Mouse (Mus musculus) erythroid progenitor cell, adult 5-6 weeks (primary cell): Measurements from ENCODE around the gene Olfr305. TPM values are rescaled to one million over a fixed set of nuclear protein-coding genes. Genes with fewer than 3 reads are reported as not detected.
"Not testable (repeated sequence)": the region's sequence is repeated elsewhere in the genome, so short reads cannot be mapped to it uniquely, and the experiment has no call there.

Source experiments
- ATAC-seq: replicated peaks from 2 replicates; pipeline ENCODE4 v1.8.0; 2016; ENCODE audit warnings: moderate number of reproducible peaks, mild to moderate bottlenecking, moderate TSS enrichment, inconsistent platforms; ENCODE audit not compliant: poor library complexity, low FRiP score, severe bottlenecking
- total RNA-seq, 2 experiments: library from RNA; stranded (forward) in 1 of 2; stranded (reverse) in 1 of 2; fragments of 150-400 nt in 1 of 2; fragments of 186-747, 209-891 nt in 1 of 2; gene quantifications; 2 replicates each; pipeline versions ENCODE4 v1.2.3 to v1.2.4; 2015 to 2017; ENCODE audit warnings: low replicate concordance in 2 of 2

Gene Olfr305
- not detected in 2 replicates for total RNA-seq (2015; ENCODE audit: low replicate concordance)
- not detected in 2 replicates for total RNA-seq (2017; ENCODE audit: low replicate concordance)

- no peak for ATAC-seq
Observed at GRCm38 (mm10) chr7:86366828-86367227, at the start of gene Olfr305. Gene Olfr305, minus strand, starts transcription at chr7:86366928.

DNA sequence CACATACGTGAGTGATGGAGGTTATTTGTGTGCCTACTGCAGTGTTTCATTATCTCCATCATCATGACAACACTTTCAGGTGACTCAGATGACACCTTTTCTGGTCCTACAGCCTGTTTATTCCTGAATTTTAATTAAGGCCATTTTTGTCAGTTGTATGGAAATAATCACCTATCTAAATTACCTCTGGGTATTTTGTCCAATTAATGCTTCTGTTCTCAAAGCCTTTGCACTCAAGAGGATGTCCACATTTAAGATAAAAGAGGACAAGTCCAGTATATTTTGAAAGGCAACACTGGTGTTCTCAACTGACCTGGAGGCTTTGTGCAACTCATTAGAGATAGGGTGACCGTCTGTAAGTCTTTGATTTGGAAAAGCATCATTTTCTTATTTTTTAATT, 36.8 kb upstream of the Olfr305 start, which contains the start of gene Olfr301:
Gene Olfr301, plus strand, starts transcription at position 301 of the 400 bp plus-strand sequence.
- no peak for ATAC-seq

DNA sequence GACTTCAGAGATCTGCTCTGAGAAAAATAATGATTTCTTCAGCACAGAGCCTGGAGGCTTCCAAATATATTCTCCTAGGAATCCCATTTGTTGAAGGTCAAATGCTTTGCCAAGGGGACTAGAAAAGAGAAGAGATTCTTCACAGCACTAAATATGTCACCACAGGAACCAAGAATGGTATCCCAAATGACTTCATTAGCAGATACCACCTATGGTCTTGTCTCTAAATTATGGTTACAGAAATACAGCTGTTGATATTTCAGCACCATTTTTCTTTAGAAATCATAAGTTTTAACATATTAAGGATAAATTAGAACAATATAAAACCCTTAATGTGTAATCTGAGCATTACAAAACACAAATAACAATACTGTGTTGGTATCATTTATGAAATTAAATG, 31.0 kb upstream of the Olfr305 start, which contains the start of gene Olfr303:
Gene Olfr303, minus strand, starts transcription at position 101 of the 400 bp plus-strand sequence.
- ATAC-seq, result no peak

DNA sequence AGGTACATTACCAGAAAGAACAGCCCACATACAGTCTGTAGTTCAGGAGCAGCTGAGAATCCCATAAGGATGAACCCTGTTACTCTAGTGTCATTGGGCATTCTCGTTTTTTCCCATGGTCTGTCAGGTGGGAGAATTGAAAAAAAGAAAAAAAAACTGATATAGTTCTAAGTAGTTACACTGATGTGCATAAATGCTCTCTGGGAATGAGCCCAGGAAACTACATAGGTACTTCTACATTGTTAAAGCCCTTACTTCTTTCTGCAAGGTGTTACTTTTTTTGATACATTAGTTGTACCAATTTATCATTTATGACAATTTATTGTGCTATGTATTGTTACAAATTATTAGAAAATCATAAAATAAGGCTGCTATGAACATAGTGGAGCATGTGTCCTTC, 19.8 kb upstream of the Olfr305 start, which contains the start of gene Olfr304:
Gene Olfr304, minus strand, starts transcription at position 101 of the 400 bp plus-strand sequence.
- no peak for ATAC-seq

DNA sequence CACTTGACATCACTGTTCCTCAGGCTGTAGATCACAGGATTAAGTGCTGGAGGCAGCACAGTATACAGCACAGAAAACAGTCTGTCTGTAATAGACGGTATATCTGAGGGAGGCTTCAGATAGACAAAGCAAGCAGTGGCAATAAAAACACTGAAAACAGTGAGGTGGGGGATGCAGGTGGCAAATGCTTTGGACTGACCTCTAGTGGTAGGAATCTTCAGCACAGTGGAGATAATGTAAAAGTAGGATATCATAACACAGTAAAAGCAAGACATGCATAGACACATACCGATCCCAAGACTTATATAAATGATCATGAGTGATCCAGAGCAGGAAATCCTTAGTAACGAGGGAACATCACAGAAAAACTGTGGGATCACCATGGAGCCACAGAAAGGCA, 19.0 kb upstream of the Olfr305 start:
- ATAC-seq, result no peak

DNA sequence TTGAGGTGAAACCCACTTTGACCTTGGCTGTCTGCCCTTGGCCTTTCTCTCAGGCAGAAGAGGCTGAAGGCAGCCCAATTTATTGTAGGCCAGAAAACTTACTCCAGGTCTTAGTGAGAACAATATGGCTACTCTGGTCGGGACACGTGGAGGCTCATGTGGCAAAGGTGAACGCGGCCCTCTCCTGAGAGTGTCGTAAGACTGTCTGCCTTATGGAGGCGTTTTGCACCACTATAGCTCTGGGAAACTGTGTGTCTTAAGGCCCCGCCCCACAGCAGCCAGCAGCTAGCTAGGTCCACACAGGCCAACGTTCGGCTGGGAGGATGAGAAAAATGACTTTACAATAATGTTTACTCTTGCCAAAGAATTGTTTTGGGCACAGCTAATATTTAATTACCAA, 20.4 kb downstream of the Olfr305 start:
- ATAC-seq, result not testable (repeated sequence)

GRCm38 (mm10) chr7:86344253-86344652, 22.5 kb downstream of the Olfr305 start:
- no peak for ATAC-seq

- ATAC-seq, result no peak
Observed at GRCm38 (mm10) chr7:86342881-86343565, 23.7 kb downstream of the Olfr305 start.

- no peak for ATAC-seq
Observed at GRCm38 (mm10) chr7:86337486-86337885, 29.2 kb downstream of the Olfr305 start, which contains the start of gene Olfr307. Gene Olfr307, minus strand, starts transcription at chr7:86337586.

DNA sequence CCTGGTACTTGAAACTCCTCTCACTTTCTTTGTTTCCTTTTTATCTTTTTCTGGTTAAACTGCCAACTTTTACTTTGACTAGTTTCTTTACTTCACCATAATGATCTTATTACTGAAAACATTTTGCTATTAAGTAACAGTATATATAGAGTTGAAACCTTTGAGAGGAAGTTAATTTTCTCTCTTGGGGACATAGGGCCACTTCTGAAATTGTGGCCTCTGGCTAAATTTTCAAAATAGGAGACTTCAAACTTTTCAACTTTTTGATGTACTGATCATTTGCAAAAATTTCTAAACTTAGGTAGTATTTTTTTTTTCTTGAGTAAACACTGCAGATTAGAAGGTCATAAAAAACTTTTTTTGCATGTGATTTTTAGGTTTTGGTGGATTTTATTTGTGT, 41.2 kb downstream of the Olfr305 start, which contains the start of gene Olfr308:
Gene Olfr308, minus strand, starts transcription at position 101 of the 400 bp plus-strand sequence.
- ATAC-seq, result no peak

DNA sequence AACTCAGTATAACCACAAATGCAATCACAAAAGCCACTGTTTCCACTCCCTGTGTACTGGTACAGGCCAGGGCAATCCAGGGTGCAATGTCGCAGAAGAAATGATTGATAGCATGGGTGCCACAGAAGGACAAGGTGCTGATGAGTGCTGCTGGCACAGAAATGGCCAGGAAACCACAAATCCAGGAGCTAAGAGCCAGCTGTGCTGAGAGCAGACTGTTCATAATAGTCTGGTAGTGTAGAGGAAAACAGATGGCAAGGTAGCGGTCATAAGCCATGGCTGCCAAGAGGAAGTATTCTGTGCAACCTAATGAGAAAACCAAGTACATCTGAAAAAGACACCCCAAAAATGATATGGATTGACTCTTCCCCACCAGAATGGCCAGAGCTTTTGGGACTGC, 45.4 kb downstream of the Olfr305 start:
- no peak for ATAC-seq

- ATAC-seq, result no peak
Observed at GRCm38 (mm10) chr7:86313608-86314007, 53.1 kb downstream of the Olfr305 start, which contains the start of gene Olfr309. Gene Olfr309, minus strand, starts transcription at chr7:86313708.

Other genes with a start within 250 kb of the Olfr305 start
- not detected in 2 replicates for gene Vmn2r75, start 195.2 kb downstream of the Olfr305 start, total RNA-seq (2015; ENCODE audit: low replicate concordance)
- not detected in 2 replicates for gene Vmn2r75, start 195.2 kb downstream of the Olfr305 start, total RNA-seq (2017; ENCODE audit: low replicate concordance)
- not detected in 2 replicates for gene Vmn2r76, start 120.6 kb downstream of the Olfr305 start, total RNA-seq (2015; ENCODE audit: low replicate concordance)
- gene Vmn2r76, start 120.6 kb downstream of the Olfr305 start, total RNA-seq (2017; ENCODE audit: low replicate concordance), result not detected in 2 replicates
- not detected in 2 replicates for gene Olfr310, start 89.8 kb downstream of the Olfr305 start, total RNA-seq (2015; ENCODE audit: low replicate concordance)
- gene Olfr310, start 89.8 kb downstream of the Olfr305 start, total RNA-seq (2017; ENCODE audit: low replicate concordance), result not detected in 2 replicates
- not detected in 2 replicates for gene Olfr309, start 53.2 kb downstream of the Olfr305 start, total RNA-seq (2015; ENCODE audit: low replicate concordance)
- not detected in 2 replicates for gene Olfr309, start 53.2 kb downstream of the Olfr305 start, total RNA-seq (2017; ENCODE audit: low replicate concordance)
- not detected in 2 replicates for gene Olfr308, start 41.3 kb downstream of the Olfr305 start, total RNA-seq (2015; ENCODE audit: low replicate concordance)
- gene Olfr308, start 41.3 kb downstream of the Olfr305 start, total RNA-seq (2017; ENCODE audit: low replicate concordance), result not detected in 2 replicates
- not detected in 2 replicates for gene Olfr307, start 29.3 kb downstream of the Olfr305 start, total RNA-seq (2015; ENCODE audit: low replicate concordance)
- not detected in 2 replicates for gene Olfr307, start 29.3 kb downstream of the Olfr305 start, total RNA-seq (2017; ENCODE audit: low replicate concordance)
- gene Olfr304, start 19.7 kb upstream of the Olfr305 start, total RNA-seq (2015; ENCODE audit: low replicate concordance), result not detected in 2 replicates
- gene Olfr304, start 19.7 kb upstream of the Olfr305 start, total RNA-seq (2017; ENCODE audit: low replicate concordance), result not detected in 2 replicates
- not detected in 2 replicates for gene Olfr303, start 30.9 kb upstream of the Olfr305 start, total RNA-seq (2015; ENCODE audit: low replicate concordance)
- not detected in 2 replicates for gene Olfr303, start 30.9 kb upstream of the Olfr305 start, total RNA-seq (2017; ENCODE audit: low replicate concordance)
- not detected in 2 replicates for gene Olfr301, start 36.9 kb upstream of the Olfr305 start, total RNA-seq (2015; ENCODE audit: low replicate concordance)
- gene Olfr301, start 36.9 kb upstream of the Olfr305 start, total RNA-seq (2017; ENCODE audit: low replicate concordance), result not detected in 2 replicates
- gene Olfr299, start 93.0 kb upstream of the Olfr305 start, total RNA-seq (2015; ENCODE audit: low replicate concordance), result not detected in 2 replicates
- not detected in 2 replicates for gene Olfr299, start 93.0 kb upstream of the Olfr305 start, total RNA-seq (2017; ENCODE audit: low replicate concordance)
- gene Olfr298, start 125.6 kb upstream of the Olfr305 start, total RNA-seq (2015; ENCODE audit: low replicate concordance), result not detected in 2 replicates
- not detected in 2 replicates for gene Olfr298, start 125.6 kb upstream of the Olfr305 start, total RNA-seq (2017; ENCODE audit: low replicate concordance)
- gene Olfr297, start 153.0 kb upstream of the Olfr305 start, total RNA-seq (2015; ENCODE audit: low replicate concordance), result not detected in 2 replicates
- not detected in 2 replicates for gene Olfr297, start 153.0 kb upstream of the Olfr305 start, total RNA-seq (2017; ENCODE audit: low replicate concordance)
- gene Olfr295, start 216.9 kb upstream of the Olfr305 start, total RNA-seq (2015; ENCODE audit: low replicate concordance), result not detected in 2 replicates
- not detected in 2 replicates for gene Olfr295, start 216.9 kb upstream of the Olfr305 start, total RNA-seq (2017; ENCODE audit: low replicate concordance)
- gene Olfr294, start 249.7 kb upstream of the Olfr305 start, total RNA-seq (2015; ENCODE audit: low replicate concordance), result not detected in 2 replicates
- gene Olfr294, start 249.7 kb upstream of the Olfr305 start, total RNA-seq (2017; ENCODE audit: low replicate concordance), result not detected in 2 replicates